Mouse (Mus musculus): ENCODE measurements around the gene Ascl3. TPM values are rescaled to one million over a fixed set of nuclear protein-coding genes. Genes with fewer than 3 reads are reported as not detected.

The Ascl3 gene
- polyA plus RNA-seq (2012; fragmentation: generic; extraction: Trizol) = 0.11 TPM
- long read RNA-seq, experiment 1 = 0 reads
- long read RNA-seq, experiment 2 = 0 reads

GRCm38 (mm10) chr7:109731626-109732025 is at the start of gene Ascl3:
TSS of gene Ascl3 (minus strand) at chr7:109731726.
- no peaks in the 10 kb centered on the region for H3K79me3 ChIP-seq (ENCODE audit: low read depth)
- no peaks in the 10 kb centered on the region for H3K36me3 ChIP-seq (ENCODE audit: control insufficient read depth, insufficient read depth)
- H3K4me3 ChIP-seq (ENCODE audit: insufficient read depth, poor library complexity, severe bottlenecking) = no peak within 1 kb of the TSS
- no peaks in the 10 kb centered on the region for H3K27me3 ChIP-seq (ENCODE audit: control insufficient read depth, insufficient read depth, insufficient read length)
- H3ac ChIP-seq (ENCODE audit: control insufficient read depth, insufficient read length, low read depth) = no peak within 1 kb of the TSS
- TF ChIP-seq MAX (IDR thresholded peaks at IDR 0.05) (no peak), CEBPB (IDR thresholded peaks at IDR 0.05; ENCODE audit: low read depth) (no peak), MYOD1 (IDR thresholded peaks at IDR 0.05; ENCODE audit: control insufficient read depth, insufficient read length, low read depth) (no peak), FOSL1 (IDR thresholded peaks at IDR 0.05; ENCODE audit: insufficient read depth, low read length, poor library complexity, severe bottlenecking) (no peak), MYOG (IDR thresholded peaks at IDR 0.05; ENCODE audit: control insufficient read depth, extremely low read depth, insufficient read length) (no peak), USF1 (IDR thresholded peaks at IDR 0.05; ENCODE audit: low read depth) (no peak), CTCF (IDR thresholded peaks at IDR 0.05; ENCODE audit: control insufficient read depth, insufficient read depth, insufficient read length) (no peak)
- H3K79me2 ChIP-seq (ENCODE audit: control insufficient read depth, insufficient read depth) = no peaks in the 10 kb centered on the region

GRCm38 (mm10) chr7:109781087-109781469 is 49.6 kb upstream of the Ascl3 start:
- no peak for TF ChIP-seq FOSL1 (IDR thresholded peaks at IDR 0.05; ENCODE audit: insufficient read depth, low read length, poor library complexity, severe bottlenecking)
- TF ChIP-seq MAX (IDR thresholded peaks at IDR 0.05) = no peak
- no peak for TF ChIP-seq MYOG (IDR thresholded peaks at IDR 0.05; ENCODE audit: control insufficient read depth, extremely low read depth, insufficient read length)
- TF ChIP-seq CEBPB (IDR thresholded peaks at IDR 0.05; ENCODE audit: low read depth) = no peak
- no peak for TF ChIP-seq CTCF (IDR thresholded peaks at IDR 0.05; ENCODE audit: control insufficient read depth, insufficient read depth, insufficient read length)
- TF ChIP-seq MYOD1 (IDR thresholded peaks at IDR 0.05; ENCODE audit: control insufficient read depth, insufficient read length, low read depth) = no peak
- no peak for TF ChIP-seq USF1 (IDR thresholded peaks at IDR 0.05; ENCODE audit: low read depth)
- H3ac ChIP-seq (ENCODE audit: control insufficient read depth, insufficient read length, low read depth) = no peak overlapping the region
- no peak overlapping the region for H3K4me3 ChIP-seq (ENCODE audit: insufficient read depth, poor library complexity, severe bottlenecking)
- H3K79me3 ChIP-seq (ENCODE audit: low read depth) = no peaks in the 10 kb centered on the region
- H3K36me3 ChIP-seq (ENCODE audit: control insufficient read depth, insufficient read depth) = no peaks in the 10 kb centered on the region
- H3K79me2 ChIP-seq (ENCODE audit: control insufficient read depth, insufficient read depth) = no peaks in the 10 kb centered on the region
- peaks cover 38% of the 10 kb centered on the region for H3K27me3 ChIP-seq (ENCODE audit: control insufficient read depth, insufficient read depth, insufficient read length)

GRCm38 (mm10) chr7:109772251-109772650 is 40.7 kb upstream of the Ascl3 start:
- H3K27me3 ChIP-seq (ENCODE audit: control insufficient read depth, insufficient read depth, insufficient read length) = no peaks in the 10 kb centered on the region
- no peaks in the 10 kb centered on the region for H3K79me3 ChIP-seq (ENCODE audit: low read depth)
- H3K79me2 ChIP-seq (ENCODE audit: control insufficient read depth, insufficient read depth) = no peaks in the 10 kb centered on the region
- TF ChIP-seq MYOG (IDR thresholded peaks at IDR 0.05; ENCODE audit: control insufficient read depth, extremely low read depth, insufficient read length) = no peak
- TF ChIP-seq MYOD1 (IDR thresholded peaks at IDR 0.05; ENCODE audit: control insufficient read depth, insufficient read length, low read depth) = no peak
- no peak for TF ChIP-seq USF1 (IDR thresholded peaks at IDR 0.05; ENCODE audit: low read depth)
- TF ChIP-seq CTCF (IDR thresholded peaks at IDR 0.05; ENCODE audit: control insufficient read depth, insufficient read depth, insufficient read length) = no peak
- TF ChIP-seq CEBPB (IDR thresholded peaks at IDR 0.05; ENCODE audit: low read depth) = no peak
- no peak for TF ChIP-seq MAX (IDR thresholded peaks at IDR 0.05)
- TF ChIP-seq FOSL1 (IDR thresholded peaks at IDR 0.05; ENCODE audit: insufficient read depth, low read length, poor library complexity, severe bottlenecking) = no peak
- no peak overlapping the region for H3K4me3 ChIP-seq (ENCODE audit: insufficient read depth, poor library complexity, severe bottlenecking)
- H3ac ChIP-seq (ENCODE audit: control insufficient read depth, insufficient read length, low read depth) = no peak overlapping the region
- no peaks in the 10 kb centered on the region for H3K36me3 ChIP-seq (ENCODE audit: control insufficient read depth, insufficient read depth)

GRCm38 (mm10) chr7:109768699-109769383 is 37.3 kb upstream of the Ascl3 start:
- Histone ChIP-seq H3K27me3 (ENCODE audit: control insufficient read depth, insufficient read depth, insufficient read length) (no peaks in the 10 kb centered on the region), H3K4me3 (ENCODE audit: insufficient read depth, poor library complexity, severe bottlenecking) (no peak overlapping the region), H3K79me3 (ENCODE audit: low read depth) (no peaks in the 10 kb centered on the region), H3K79me2 (ENCODE audit: control insufficient read depth, insufficient read depth) (no peaks in the 10 kb centered on the region), H3K36me3 (ENCODE audit: control insufficient read depth, insufficient read depth) (no peaks in the 10 kb centered on the region), H3ac (ENCODE audit: control insufficient read depth, insufficient read length, low read depth) (no peak overlapping the region)
- TF ChIP-seq FOSL1 (IDR thresholded peaks at IDR 0.05; ENCODE audit: insufficient read depth, low read length, poor library complexity, severe bottlenecking) = no peak
- no peak for TF ChIP-seq CTCF (IDR thresholded peaks at IDR 0.05; ENCODE audit: control insufficient read depth, insufficient read depth, insufficient read length)
- no peak for TF ChIP-seq MAX (IDR thresholded peaks at IDR 0.05)
- TF ChIP-seq MYOD1 (IDR thresholded peaks at IDR 0.05; ENCODE audit: control insufficient read depth, insufficient read length, low read depth) = no peak
- no peak for TF ChIP-seq USF1 (IDR thresholded peaks at IDR 0.05; ENCODE audit: low read depth)
- TF ChIP-seq CEBPB (IDR thresholded peaks at IDR 0.05; ENCODE audit: low read depth) = no peak
- TF ChIP-seq MYOG (IDR thresholded peaks at IDR 0.05; ENCODE audit: control insufficient read depth, extremely low read depth, insufficient read length) = no peak

- Histone ChIP-seq H3K79me2 (ENCODE audit: control insufficient read depth, insufficient read depth) (no peaks in the 10 kb centered on the region), H3K4me3 (ENCODE audit: insufficient read depth, poor library complexity, severe bottlenecking) (no peak overlapping the region), H3K27me3 (ENCODE audit: control insufficient read depth, insufficient read depth, insufficient read length) (no peaks in the 10 kb centered on the region), H3K79me3 (ENCODE audit: low read depth) (no peaks in the 10 kb centered on the region), H3K36me3 (ENCODE audit: control insufficient read depth, insufficient read depth) (no peaks in the 10 kb centered on the region), H3ac (ENCODE audit: control insufficient read depth, insufficient read length, low read depth) (no peak overlapping the region)
- TF ChIP-seq CEBPB (IDR thresholded peaks at IDR 0.05; ENCODE audit: low read depth) = no peak
- no peak for TF ChIP-seq MAX (IDR thresholded peaks at IDR 0.05)
- TF ChIP-seq MYOD1 (IDR thresholded peaks at IDR 0.05; ENCODE audit: control insufficient read depth, insufficient read length, low read depth) = no peak
- TF ChIP-seq USF1 (IDR thresholded peaks at IDR 0.05; ENCODE audit: low read depth) = no peak
- no peak for TF ChIP-seq CTCF (IDR thresholded peaks at IDR 0.05; ENCODE audit: control insufficient read depth, insufficient read depth, insufficient read length)
- no peak for TF ChIP-seq MYOG (IDR thresholded peaks at IDR 0.05; ENCODE audit: control insufficient read depth, extremely low read depth, insufficient read length)
- no peak for TF ChIP-seq FOSL1 (IDR thresholded peaks at IDR 0.05; ENCODE audit: insufficient read depth, low read length, poor library complexity, severe bottlenecking)
These were observed 36.2 kb upstream of the Ascl3 start for GRCm38 (mm10) chr7:109767575-109768350.
